Mouse (Mus musculus) layer of hippocampus, adult 8-10 months (tissue): ENCODE data around the gene Kcnj5. TPM values are rescaled to one million over a fixed set of nuclear protein-coding genes. Genes with fewer than 3 reads are reported as not detected.

ENCODE experiments used
- DNase-seq, 2 experiments: peaks; one replicate each; pipeline ENCODE4 v3.0.0; 2022; ENCODE audit warnings: low spot score in 2 of 2
- total RNA-seq, 4 experiments: library from RNA; stranded (reverse); gene quantifications; 2 replicates each; pipeline ENCODE4 v1.2.4; 2022

Gene Kcnj5
- total RNA-seq, 4 experiments from 2014 or later = 0.27 to 0.43 (median 0.40) TPM

DNA sequence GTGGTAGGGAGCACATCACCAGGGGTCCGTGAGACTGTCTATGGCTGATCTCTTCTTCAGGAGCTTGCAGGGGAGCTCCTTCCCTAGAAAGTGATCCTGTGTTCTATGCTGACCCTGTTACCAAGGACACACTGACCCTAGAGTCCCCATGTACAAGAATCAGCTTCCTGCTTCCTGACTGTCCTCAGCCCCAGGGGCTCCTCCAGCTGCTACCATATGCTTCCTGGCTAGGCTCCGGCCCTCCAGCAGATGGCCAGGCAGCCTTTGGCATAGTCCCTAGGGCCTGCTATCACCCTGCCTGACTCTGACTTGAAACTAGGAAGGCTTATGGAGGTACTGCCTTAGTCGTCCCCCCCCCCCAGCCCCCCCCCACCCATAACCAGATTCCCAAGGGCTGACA, 24.0 kb downstream of the Kcnj5 start:
- no peak for DNase-seq

DNA sequence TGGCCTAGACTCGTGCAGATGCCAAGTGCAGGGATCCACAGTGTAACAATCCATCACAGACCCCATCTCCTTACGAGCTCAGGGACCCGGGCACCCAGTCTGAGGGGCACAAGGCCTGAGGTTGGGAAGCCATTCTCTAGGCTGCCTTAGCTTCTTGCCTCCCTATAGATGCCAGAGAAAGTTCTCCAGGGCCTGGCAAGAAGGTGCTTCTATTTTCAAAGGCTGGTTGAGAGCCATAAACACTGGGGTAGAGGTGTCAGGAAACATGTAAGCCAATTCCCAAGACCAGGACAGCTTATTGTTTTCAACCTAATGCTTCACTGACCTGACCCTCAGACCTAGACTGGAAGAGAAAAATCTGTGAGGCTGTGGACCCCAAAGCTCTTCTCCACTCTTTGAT, 28.2 kb downstream of the Kcnj5 start:
- DNase-seq = no peak

DNA sequence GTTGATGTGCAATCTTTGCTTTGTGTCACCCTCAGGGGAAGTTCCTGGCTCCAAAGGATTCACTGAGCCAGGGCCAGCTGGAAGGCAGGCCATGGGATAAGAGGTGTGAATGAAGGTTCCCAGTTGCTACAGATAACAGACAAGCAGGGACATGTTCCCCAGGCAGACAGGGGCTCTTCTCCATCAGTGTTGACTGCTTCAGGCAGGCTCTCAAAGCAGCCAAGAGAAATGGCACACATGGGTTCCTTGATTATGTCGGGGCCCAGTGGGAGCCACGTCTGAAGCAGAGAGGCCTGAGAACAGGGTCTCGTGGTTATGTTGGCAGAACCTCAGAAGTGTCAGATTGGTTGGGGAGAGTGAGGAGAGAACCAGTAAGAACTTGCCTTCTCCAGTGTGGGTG, 30.1 kb downstream of the Kcnj5 start:
- no peak for DNase-seq

DNA sequence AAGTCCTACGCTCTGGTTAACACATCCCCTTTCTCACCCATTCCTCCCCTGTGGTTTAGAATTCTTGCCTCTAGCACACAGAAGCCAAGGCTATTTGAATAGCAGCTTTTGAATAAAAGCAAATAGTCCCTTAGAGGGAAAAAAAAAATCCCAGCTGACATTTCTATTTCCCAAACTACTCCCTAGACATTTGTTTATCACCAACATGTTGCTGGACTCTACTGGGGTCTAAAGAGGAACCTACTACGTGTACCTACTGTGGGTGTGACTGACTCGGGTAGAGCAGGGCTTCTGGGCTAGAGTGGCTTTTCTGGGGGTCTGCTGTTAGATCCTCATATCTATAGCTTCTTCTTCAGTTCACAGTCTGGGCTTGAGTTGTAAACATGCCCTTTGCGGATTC, 31.9 kb downstream of the Kcnj5 start:
- DNase-seq = no peak

DNA sequence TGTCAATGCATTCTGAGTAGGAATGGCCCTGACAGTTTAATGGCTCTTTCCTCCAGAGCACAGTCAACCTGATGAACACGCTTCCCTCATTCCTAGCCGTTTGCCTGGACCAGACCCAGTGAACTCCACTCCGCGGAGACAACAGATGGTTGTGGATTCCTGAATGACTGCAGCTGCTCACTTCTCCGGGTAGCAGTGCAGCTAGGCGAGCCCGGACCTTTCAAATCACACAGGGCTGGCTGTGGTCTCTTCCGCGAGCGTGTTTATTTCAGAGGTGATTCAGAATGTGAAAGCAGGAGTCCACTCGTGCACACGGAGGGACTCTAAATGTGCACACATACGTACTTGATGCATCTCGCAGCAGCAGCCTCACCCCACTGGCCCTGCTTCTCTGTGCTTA, 32.4 kb downstream of the Kcnj5 start:
- no peak for DNase-seq

DNA sequence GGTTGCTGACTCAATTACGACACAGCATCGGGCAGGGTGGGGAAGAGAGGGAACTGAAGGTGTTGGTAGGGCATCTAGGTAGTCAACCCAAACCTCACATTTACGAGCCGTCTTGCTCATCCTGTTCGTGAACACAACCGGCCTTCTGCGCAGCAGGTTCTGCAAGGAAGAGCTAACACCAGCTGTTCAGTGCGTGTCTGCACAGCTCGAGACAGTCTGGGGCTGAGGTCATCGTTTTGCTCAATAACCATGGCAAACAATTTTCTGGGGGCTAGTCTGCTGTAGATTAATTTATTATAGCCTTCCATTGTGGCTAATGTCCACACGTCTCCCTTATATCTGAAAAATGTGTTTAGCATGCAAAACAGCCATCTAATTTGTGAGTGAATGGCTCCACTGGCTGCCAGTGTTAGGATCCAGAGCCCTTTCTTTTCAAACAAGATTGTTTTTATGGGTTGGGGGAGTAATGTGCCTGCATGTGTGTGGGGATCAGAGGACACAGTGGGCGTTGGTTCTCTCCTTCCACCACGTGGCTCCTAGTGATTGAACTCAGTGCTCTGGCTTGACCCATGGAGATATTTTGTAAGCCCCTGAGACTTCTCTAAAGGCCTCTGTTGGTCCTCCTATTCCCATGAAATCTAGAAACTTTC, 41.5 kb downstream of the Kcnj5 start:
- DNase-seq = no peak

- no peak for DNase-seq
Observed at GRCm38 (mm10) chr9:32295061-32295800, 48.9 kb downstream of the Kcnj5 start.

- DNase-seq = no peak
Observed at GRCm38 (mm10) chr9:32292686-32293085, 51.5 kb downstream of the Kcnj5 start.

DNA sequence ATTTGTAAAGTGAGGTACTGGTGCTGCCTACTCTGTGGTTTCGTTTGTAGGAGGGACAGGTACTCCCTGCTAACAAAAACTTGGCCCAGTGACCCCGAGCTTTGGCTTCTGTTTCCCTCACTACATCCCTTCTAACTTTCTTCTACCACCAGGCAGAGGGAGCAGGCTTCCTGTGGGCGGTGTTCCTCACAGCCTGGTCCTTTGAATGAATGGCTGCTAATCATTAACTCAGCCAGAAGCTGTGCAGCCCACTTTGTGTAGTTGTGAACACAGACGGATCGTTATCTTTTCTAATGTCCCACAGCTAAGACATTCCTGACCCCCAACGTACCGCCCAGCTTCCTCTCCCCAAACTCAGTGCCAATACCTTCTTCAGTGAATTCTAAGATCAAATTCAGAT, 52.5 kb downstream of the Kcnj5 start:
- DNase-seq = no peak

DNA sequence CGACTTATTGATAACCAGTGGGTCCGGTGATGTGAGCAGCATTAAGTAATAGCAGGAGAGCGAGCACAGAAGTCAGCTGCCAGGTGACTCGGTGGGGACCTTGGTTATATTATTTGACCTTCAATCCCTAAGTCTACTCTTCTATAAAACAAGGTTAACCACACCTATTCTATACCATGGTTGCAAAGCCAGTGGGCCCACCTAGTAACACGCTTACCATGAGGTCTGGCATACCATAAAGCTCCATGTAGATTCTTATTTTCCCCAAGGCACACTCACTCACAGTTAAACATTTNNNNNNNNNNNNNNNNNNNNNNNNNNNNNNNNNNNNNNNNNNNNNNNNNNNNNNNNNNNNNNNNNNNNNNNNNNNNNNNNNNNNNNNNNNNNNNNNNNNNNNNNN, 60.6 kb downstream of the Kcnj5 start:
- DNase-seq = no peak

DNA sequence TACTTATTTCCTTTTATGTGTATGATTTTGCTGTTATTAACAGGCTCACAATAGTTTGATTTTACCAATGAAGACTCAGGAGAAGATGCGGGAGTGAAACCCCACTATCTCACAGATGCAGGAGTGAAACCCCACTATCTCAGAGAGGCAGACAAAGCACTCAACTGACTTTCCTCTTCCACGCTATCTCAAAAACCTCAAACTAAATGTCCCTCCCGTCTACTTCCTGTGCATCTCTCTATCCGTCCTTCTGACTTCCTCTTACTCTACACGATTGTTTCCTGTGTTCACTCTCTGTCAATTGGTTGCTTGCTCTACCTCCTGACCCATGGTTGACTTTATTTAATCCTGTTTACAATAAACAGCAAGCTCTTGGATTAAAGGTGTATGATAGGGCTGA, 63.7 kb downstream of the Kcnj5 start:
- no peak for DNase-seq

- no peak for DNase-seq
Observed at GRCm38 (mm10) chr9:32279789-32280188, 64.4 kb downstream of the Kcnj5 start.

DNA sequence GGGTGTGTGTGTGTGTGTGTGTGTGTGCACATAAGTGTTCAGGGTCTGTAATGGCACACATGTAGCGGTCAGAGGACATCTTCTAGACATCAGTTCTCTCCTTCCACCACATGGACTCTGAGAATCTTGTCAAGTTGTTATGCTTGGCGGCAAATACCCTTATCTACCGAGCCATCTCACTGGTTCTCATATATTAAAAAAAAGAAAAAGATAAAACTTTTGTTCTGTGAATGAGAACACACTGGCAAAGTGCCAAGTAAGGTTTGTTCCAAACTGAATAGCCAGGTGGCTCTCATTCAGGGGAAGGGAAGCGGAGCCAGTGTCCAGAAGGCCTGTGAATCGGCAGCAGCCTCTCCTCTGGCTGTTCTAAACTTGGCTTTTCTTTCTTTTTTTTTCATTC, 66.1 kb downstream of the Kcnj5 start:
- DNase-seq = no peak

GRCm38 (mm10) chr9:32271896-32272444, 72.2 kb downstream of the Kcnj5 start:
- peak; percentile 38 to 76 for DNase-seq

Other genes with a start within 250 kb of the Kcnj5 start
- gene Arhgap32, start 228.2 kb downstream of the Kcnj5 start, total RNA-seq = 100 to 1,000 TPM; 213 to 272 (median 226) TPM
- gene Kcnj1, start 28.1 kb upstream of the Kcnj5 start, total RNA-seq = not detected
- 10 to 100 TPM in 1 of 4 experiments, 1 to 10 TPM in 3; 4.4 to 11.1 (median 6.3) TPM for gene Fli1, start 198.5 kb upstream of the Kcnj5 start, total RNA-seq